Mouse (Mus musculus): ENCODE measurements around the gene Kcnip3.

Gene Kcnip3

GRCm38 (mm10) chr2:127519308-127519707, 2.6 kb downstream of the Kcnip3 start:
- in situ Hi-C loops (cut with MboI; ENCODE audit: unreplicated experiment in 2 of 2), result loop anchor here in 1 of 2 experiments (25.0 kb wide), 2 partner anchors 918 to 1068 kb away; partner anchors contain the start of gene Spdye4c

DNA sequence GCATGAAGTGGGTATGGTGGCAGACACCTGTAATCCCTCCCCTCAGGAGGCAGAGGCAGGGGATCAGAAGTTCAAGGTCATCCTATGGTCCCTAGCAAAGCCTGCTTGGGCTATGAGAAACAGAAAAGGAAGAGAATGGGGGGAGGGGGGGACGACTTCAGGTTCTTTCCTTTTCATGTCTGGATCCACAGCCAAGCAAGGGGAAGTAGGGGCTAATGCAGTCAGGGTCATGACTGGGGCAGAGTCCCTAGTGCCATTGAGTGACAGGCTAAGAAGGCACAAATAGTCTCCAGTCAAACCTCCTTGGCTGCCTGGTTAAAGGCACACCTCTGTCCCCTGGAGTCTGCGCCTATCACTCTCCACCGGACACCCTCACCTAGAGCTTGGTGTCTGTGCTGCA, 3.1 kb downstream of the Kcnip3 start:
- in situ Hi-C loops (cut with MboI; ENCODE audit: unreplicated experiment in 2 of 2), result loop anchor here in 1 of 2 experiments (25.0 kb wide), 2 partner anchors 918 to 1068 kb away; partner anchors contain the start of gene Spdye4c

GRCm38 (mm10) chr2:127518273-127518672, 3.6 kb downstream of the Kcnip3 start:
- in situ Hi-C loops (cut with MboI; ENCODE audit: unreplicated experiment in 2 of 2), result loop anchor here in 1 of 2 experiments (25.0 kb wide), 2 partner anchors 919 to 1069 kb away; partner anchors contain the start of gene Spdye4c

DNA sequence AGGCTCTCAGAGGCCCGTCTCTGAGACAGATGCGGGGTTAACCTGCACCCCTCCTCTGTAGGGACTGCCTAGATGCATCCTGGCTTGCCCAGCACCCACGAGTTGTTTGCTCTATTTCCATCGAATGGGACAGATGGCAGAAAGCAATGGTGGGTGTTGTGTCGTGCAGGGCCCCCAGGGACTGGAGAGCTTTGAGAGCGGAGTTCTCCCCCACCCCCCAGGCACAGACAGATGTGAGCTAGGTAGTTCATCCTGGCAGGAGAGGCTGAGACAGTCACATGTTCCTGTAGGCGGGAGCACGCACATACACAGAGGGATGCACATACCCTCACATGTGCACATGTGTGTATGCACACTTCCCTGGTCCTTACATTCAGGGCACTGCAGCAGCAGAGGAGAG, 4.8 kb downstream of the Kcnip3 start:
- in situ Hi-C loops (cut with MboI; ENCODE audit: unreplicated experiment in 2 of 2), result loop anchor here in 1 of 2 experiments (25.0 kb wide), 2 partner anchors 920 to 1070 kb away; partner anchors contain the start of gene Spdye4c

GRCm38 (mm10) chr2:127514380-127515124, 7.3 kb downstream of the Kcnip3 start:
- in situ Hi-C loops (cut with MboI; ENCODE audit: unreplicated experiment in 2 of 2), result loop anchor here (5.0 to 25.0 kb wide), 3 partner anchors 43 to 1073 kb away; partner anchors contain the start of gene Spdye4c (in 1 of the 2)

- in situ Hi-C loops (cut with MboI; ENCODE audit: unreplicated experiment in 2 of 2), result loop anchor here (5.0 to 25.0 kb wide), 3 partner anchors 44 to 1074 kb away; partner anchors contain the start of gene Spdye4c (in 1 of the 2)
Measured at GRCm38 (mm10) chr2:127513244-127513643, 8.7 kb downstream of the Kcnip3 start.

- in situ Hi-C loops (cut with MboI; ENCODE audit: unreplicated experiment in 2 of 2), result loop anchor here (5.0 to 25.0 kb wide), 3 partner anchors 46 to 1076 kb away; partner anchors contain the start of gene Spdye4c (in 1 of the 2)
Measured at GRCm38 (mm10) chr2:127511426-127511825, 10.5 kb downstream of the Kcnip3 start.

DNA sequence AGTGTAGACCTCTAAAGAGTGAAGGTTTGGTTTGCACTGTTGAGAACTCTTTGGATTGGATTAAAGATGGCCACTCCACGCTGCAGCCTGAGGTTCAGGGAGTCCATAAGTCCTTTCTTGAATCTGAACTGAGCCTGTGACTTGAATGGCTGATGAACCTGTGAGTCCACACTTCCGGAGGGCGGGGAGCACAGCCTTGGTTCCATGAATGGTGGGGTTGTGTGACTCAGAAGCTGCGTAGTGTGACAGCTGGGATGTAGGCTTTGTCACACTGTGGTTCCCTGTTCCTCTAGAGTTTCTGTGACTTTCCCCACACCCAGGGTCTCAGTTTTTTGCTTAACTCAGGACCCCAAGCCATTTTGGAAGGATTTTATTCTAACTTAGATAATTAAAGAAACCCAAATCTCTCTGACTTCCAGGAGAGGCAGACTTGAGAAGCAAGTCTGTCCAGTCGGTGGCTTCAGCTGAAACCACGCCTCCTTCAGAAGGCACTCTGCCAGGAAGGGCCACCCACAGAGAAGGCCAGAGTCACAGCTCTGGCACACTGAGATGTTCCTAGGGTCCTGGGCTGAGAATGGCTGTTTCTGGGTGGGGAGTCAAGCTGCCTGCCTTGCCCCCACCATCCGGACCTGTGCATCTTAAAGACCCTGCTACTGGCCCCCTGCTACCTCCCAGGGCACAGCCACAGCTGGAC, 13.8 kb downstream of the Kcnip3 start:
- in situ Hi-C loops (cut with MboI; ENCODE audit: unreplicated experiment in 2 of 2), result loop anchor here (5.0 to 25.0 kb wide), 4 partner anchors 49 to 1079 kb away; partner anchors contain the start of gene Spdye4c (in 1 of the 2)

GRCm38 (mm10) chr2:127507077-127507774, 14.7 kb downstream of the Kcnip3 start:
- in situ Hi-C loops (cut with MboI; ENCODE audit: unreplicated experiment in 2 of 2), result loop anchor here (5.0 to 25.0 kb wide), 4 partner anchors 50 to 1080 kb away; partner anchors contain the start of gene Spdye4c (in 1 of the 2)

DNA sequence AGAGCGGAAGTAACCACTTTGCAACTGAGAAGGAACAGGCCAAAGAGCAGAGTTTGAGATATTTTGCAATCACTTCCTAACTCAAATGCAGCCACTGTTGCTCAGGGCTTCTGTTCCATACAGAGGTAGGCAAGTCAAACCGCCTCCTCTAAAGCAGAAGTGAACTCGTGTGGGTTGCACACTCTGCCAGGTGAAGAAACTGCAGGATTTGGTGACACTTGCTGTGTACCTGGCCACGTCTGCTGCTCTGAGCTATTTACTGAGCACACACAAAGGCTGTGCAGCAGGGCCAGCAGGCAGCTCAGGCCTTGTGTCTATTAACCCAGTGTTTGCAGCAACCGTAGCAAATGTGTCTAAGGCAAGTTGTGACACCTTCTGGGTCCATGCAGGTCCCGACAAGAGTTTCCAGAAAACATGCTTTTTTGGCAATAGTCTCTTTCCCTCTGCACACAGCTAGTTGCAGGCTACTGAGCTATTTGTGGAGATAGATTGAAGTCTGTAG, 15.7 kb downstream of the Kcnip3 start:
- in situ Hi-C loops (cut with MboI; ENCODE audit: unreplicated experiment in 2 of 2), result loop anchor here (5.0 to 25.0 kb wide), 4 partner anchors 51 to 1081 kb away; partner anchors contain the start of gene Spdye4c (in 1 of the 2)

DNA sequence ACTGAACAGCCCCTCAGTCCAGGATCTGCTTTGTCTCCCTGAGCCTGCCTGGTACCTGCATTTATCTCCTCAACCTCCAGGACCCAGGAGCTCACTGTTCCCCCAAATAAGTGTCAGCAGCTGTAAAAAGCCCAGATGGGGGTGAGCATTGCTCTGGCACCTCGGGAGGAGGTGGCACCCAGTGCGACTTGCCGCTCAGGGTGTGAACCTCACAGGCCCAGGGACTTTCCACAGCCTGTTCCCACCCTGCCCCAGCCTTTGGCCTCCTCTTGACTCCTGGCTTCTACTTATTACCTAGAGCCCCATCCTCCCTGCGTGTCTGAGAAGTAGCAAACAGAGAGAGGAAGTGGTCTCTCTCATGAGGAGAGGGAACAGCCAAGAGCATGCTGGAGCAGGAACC, 16.7 kb downstream of the Kcnip3 start:
- in situ Hi-C loops (cut with MboI; ENCODE audit: unreplicated experiment in 2 of 2), result loop anchor here (5.0 to 25.0 kb wide), 4 partner anchors 52 to 1082 kb away; partner anchors contain the start of gene Spdye4c (in 1 of the 2)

- in situ Hi-C loops (cut with MboI; ENCODE audit: unreplicated experiment in 2 of 2), result loop anchor here (10.0 to 25.0 kb wide), 3 partner anchors 933 to 1083 kb away; partner anchors contain the start of gene Spdye4c (in 1 of the 2)
Measured at GRCm38 (mm10) chr2:127503751-127504549, 17.9 kb downstream of the Kcnip3 start.

GRCm38 (mm10) chr2:127501061-127501460, 20.8 kb downstream of the Kcnip3 start:
- in situ Hi-C loops (cut with MboI; ENCODE audit: unreplicated experiment in 2 of 2), result loop anchor here (10.0 to 25.0 kb wide), 3 partner anchors 936 to 1086 kb away; partner anchors contain the start of gene Spdye4c (in 1 of the 2)

DNA sequence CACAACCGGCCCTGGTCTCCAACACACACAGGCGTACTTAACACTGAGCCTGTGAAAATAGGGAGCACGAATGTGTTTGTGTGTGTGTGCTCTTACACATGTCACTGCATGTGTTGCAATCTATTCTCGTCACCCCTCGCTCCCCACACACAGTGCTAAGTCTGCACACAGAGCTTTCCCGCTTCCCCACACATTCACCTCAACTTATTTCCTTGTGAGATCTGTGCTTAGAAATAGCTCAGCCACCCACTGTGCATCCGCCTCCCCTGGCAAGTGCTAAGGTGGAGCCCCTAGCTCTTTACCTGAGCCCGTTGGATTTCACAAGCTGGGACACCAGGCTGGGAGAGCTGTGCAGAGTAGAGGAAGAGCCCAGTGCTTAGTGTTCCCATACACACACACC, 23.1 kb downstream of the Kcnip3 start:
- in situ Hi-C loops (cut with MboI; ENCODE audit: unreplicated experiment in 2 of 2), result no loop called here

GRCm38 (mm10) chr2:127496321-127496720, 25.6 kb downstream of the Kcnip3 start:
- in situ Hi-C loops (cut with MboI; ENCODE audit: unreplicated experiment in 2 of 2), result no loop called here

DNA sequence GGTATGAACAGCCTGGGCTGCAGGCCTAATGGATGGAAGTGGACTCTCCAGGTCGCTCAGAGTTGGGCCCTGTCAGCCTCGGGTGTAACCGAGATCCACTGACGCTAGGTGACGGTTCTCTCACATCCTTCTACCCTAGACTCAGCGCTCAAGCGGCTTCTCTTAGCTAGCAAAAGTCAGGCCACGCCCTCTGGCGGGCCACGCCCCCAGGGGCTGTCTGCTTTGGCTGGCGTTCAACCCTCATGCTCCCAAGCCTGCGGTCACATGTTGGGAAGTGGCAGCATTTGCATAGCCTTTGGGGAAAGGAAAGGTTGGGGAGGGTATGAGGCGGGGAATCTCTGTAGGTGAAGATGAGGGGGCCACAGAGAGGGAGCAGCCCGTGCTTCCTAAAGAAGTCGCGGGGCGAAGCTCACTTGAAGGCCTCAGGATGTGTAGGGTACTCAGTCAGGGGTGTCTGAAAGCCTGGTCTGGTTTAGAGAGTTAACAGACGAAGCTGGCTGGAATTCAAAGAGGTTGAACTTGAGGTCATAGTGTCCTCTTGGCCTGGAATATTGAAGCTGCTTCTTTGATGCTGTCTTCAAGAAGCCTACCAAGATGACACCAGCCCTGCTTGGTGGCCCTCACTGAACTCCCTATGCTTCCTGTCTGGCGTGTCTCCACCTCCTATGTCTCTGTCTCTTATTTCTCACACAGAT, 37.3 kb downstream of the Kcnip3 start:
- in situ Hi-C loops (cut with MboI; ENCODE audit: unreplicated experiment in 2 of 2), result no loop called here

- in situ Hi-C loops (cut with MboI; ENCODE audit: unreplicated experiment in 2 of 2), result no loop called here
Measured at GRCm38 (mm10) chr2:127483001-127483400, 38.9 kb downstream of the Kcnip3 start.

GRCm38 (mm10) chr2:127482533-127482911, 39.4 kb downstream of the Kcnip3 start:
- in situ Hi-C loops (cut with MboI; ENCODE audit: unreplicated experiment in 2 of 2), result no loop called here

Data from v-Abl transformed pro-B cells (cell line).